9 mouse cellular contexts compared by ENCODE assay signal in the genomic region with DNA sequence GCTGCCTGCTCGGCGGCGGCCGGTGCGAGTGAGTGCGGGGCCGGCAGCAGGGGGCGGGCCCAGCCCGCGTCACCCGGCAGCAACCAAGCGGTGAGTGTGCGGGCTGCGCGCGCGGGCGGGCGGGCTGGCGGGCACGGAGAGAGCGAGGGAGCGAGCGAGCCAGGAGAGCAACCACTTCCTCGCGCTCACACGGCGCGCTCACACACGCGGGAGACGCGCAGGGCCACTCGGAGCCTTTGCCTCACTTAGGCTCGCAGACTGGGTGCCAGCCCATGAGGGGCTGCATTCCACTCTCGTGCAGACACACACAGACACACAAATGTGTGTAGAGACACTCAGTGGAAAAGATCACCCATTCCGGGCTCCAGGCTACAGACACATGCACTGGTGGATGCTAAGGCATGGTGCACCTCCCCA. TPM values are rescaled to one million over a fixed set of nuclear protein-coding genes. Genes with fewer than 3 reads are reported as not detected.
A peak's percentile ranks its signal among the peaks of the same experiment; 100 is the strongest.
DNase-seq lines count a peak whose midpoint lies in the region; ATAC-seq lines count a peak whose summit lies in the region.
"Had no signal": no experiment of that assay in that cellular context is flagged by ENCODE, and none has a peak within 500 bp of the region (broad histone marks: within the 10 kb centered on the region; RNA-seq: fewer than 3 reads in every experiment).

Gene Doc2b (minus strand): TSS at position 21 of the 417 bp plus-strand sequence.

- DNase-seq in ES-CJ7 (ENCODE audit: low read depth, low spot score): peak; percentile 29
- peak; percentile 81 for DNase-seq in adrenal gland, adult 2 months
- peak; percentile 65 for DNase-seq in embryonic facial prominence, embryonic 10.5 days (ENCODE audit: low spot score)
- peak; percentile 14 to 65 for DNase-seq in left cerebral cortex, adult 9 months (ENCODE audit: low spot score in 2 of 2)
- no peak for DNase-seq in midbrain, embryonic 11.5 days (ENCODE audit: low spot score, missing footprints)
- DNase-seq in thymus, adult 18-20 months: no peak

- H3K4me2 ChIP-seq in hindbrain, embryonic 12.5 days (replicated peaks): peak within 1 kb of the TSS; percentile 72
- peak within 1 kb of the TSS; percentile 48 for H3K4me2 ChIP-seq in midbrain, embryonic 11.5 days
- H3K4me2 ChIP-seq in stomach, embryonic 15.5 days: peak within 1 kb of the TSS; percentile 72

- peak within 1 kb of the TSS; percentile 64 for H3K9ac ChIP-seq in hindbrain, embryonic 12.5 days
- H3K9ac ChIP-seq in midbrain, embryonic 11.5 days (ENCODE audit: low read length): peak within 1 kb of the TSS; percentile 39
- peak within 1 kb of the TSS; percentile 1; the same call in 1 of the 2 replicates for H3K9ac ChIP-seq in stomach, embryonic 15.5 days

- no peaks in the 10 kb centered on the region for H3K36me3 ChIP-seq in embryonic facial prominence, embryonic 10.5 days (replicated peaks)
- no peaks in the 10 kb centered on the region for H3K36me3 ChIP-seq in hindbrain, embryonic 12.5 days
- H3K36me3 ChIP-seq in midbrain, embryonic 11.5 days (ENCODE audit: control insufficient read depth, insufficient read depth, low read length): no peaks in the 10 kb centered on the region
- H3K36me3 ChIP-seq in stomach, embryonic 15.5 days: no peaks in the 10 kb centered on the region

- peaks cover 88% of the 10 kb centered on the region for H3K27me3 ChIP-seq in embryonic facial prominence, embryonic 10.5 days (replicated peaks; ENCODE audit: low read depth, poor library complexity, severe bottlenecking)
- peaks cover 70% of the 10 kb centered on the region for H3K27me3 ChIP-seq in hindbrain, embryonic 12.5 days
- peaks cover 40% of the 10 kb centered on the region for H3K27me3 ChIP-seq in midbrain, embryonic 11.5 days (ENCODE audit: control insufficient read depth, insufficient read depth, low read length)
- peaks cover 25% of the 10 kb centered on the region for H3K27me3 ChIP-seq in stomach, embryonic 15.5 days (replicated peaks)

- ATAC-seq in hindbrain, embryonic 12.5 days (ENCODE audit: low FRiP score): peak; percentile 74
- ATAC-seq in midbrain, embryonic 11.5 days (ENCODE audit: low FRiP score): peak; percentile 72
- ATAC-seq in stomach, embryonic 15.5 days (ENCODE audit: insufficient read depth, low FRiP score, low read depth): peak; percentile 32; the same call in 1 of the 2 replicates

- no peaks in the 10 kb centered on the region for H3K9me3 ChIP-seq in embryonic facial prominence, embryonic 10.5 days
- no peaks in the 10 kb centered on the region for H3K9me3 ChIP-seq in hindbrain, embryonic 12.5 days (replicated peaks)
- no peaks in the 10 kb centered on the region for H3K9me3 ChIP-seq in midbrain, embryonic 11.5 days (ENCODE audit: control insufficient read depth, low read length)
- H3K9me3 ChIP-seq in stomach, embryonic 15.5 days: no peaks in the 10 kb centered on the region

- H3K4me3 ChIP-seq in embryonic facial prominence, embryonic 10.5 days: peak within 1 kb of the TSS; percentile 56
- peak within 1 kb of the TSS; percentile 52 for H3K4me3 ChIP-seq in hindbrain, embryonic 12.5 days
- peak within 1 kb of the TSS; percentile 36 for H3K4me3 ChIP-seq in midbrain, embryonic 11.5 days (ENCODE audit: low read depth, low read length)
- peak within 1 kb of the TSS; percentile 46 for H3K4me3 ChIP-seq in stomach, embryonic 15.5 days (replicated peaks)
- H3K4me3 ChIP-seq: erythroblast, embryonic 14.5 days had no signal

- H3K4me1 ChIP-seq in embryonic facial prominence, embryonic 10.5 days: peaks cover 22% of the 10 kb centered on the region
- H3K4me1 ChIP-seq in hindbrain, embryonic 12.5 days: peaks cover 25% of the 10 kb centered on the region
- H3K4me1 ChIP-seq in midbrain, embryonic 11.5 days (ENCODE audit: control insufficient read depth, insufficient read depth, low read length): peaks cover 12% of the 10 kb centered on the region; the same call in 1 of the 2 replicates
- H3K4me1 ChIP-seq in stomach, embryonic 15.5 days: peaks cover 11% of the 10 kb centered on the region; the same call in 1 of the 2 replicates

- WGBS in embryonic facial prominence, embryonic 10.5 days: 5% methylated on average over 37 of the region's 37 CpGs
- 4% methylated on average over 37 of the region's 37 CpGs for WGBS in hindbrain, embryonic 12.5 days
- WGBS in midbrain, embryonic 11.5 days: 3% methylated on average over 30 of the region's 37 CpGs
- WGBS in stomach, embryonic 15.5 days: 4% methylated on average over 33 of the region's 37 CpGs

- H3K27ac ChIP-seq in embryonic facial prominence, embryonic 10.5 days (replicated peaks): peak within 1 kb of the TSS; percentile 72
- no peak within 1 kb of the TSS for H3K27ac ChIP-seq in hindbrain, embryonic 12.5 days
- H3K27ac ChIP-seq in midbrain, embryonic 11.5 days (ENCODE audit: low read depth, low read length): no peak within 1 kb of the TSS
- H3K27ac ChIP-seq in stomach, embryonic 15.5 days: no peak within 1 kb of the TSS

RNA-seq across cellular contexts. Expression of gene Doc2b, which starts in this region (rescaled TPM):
- 10 to 100 TPM; 10.6 to 23.5 TPM for total RNA-seq in adrenal gland, adult 2 months (2021)
- polyA plus RNA-seq in adrenal gland, adult 2 months (2012; rRNA removed): 9.5 and 13.9 TPM in 2 replicates
- 0.22 and 0.28 TPM in 2 replicates for polyA plus RNA-seq in embryonic facial prominence, embryonic 10.5 days (2016; fragmentation: Nextera tagmentation; extraction: Ambion mirVana)
- 0.61 and 0.62 TPM in 2 replicates for polyA plus RNA-seq in hindbrain, embryonic 12.5 days (2016; fragmentation: Nextera tagmentation; extraction: Ambion mirVana)
- 0.58 and 0.68 TPM in 2 replicates for polyA plus RNA-seq in midbrain, embryonic 11.5 days (2014; fragmentation: Nextera tagmentation; extraction: Ambion mirVana)
- 1.4 and 1.5 TPM in 2 replicates for polyA plus RNA-seq in stomach, embryonic 15.5 days (2015; fragmentation: Nextera tagmentation; extraction: Ambion mirVana)
- polyA plus RNA-seq: erythroblast, embryonic 14.5 days had no signal

Comparison
In these comparisons a context has a peak if more than half of its experiments do, and no peak if none do; other contexts are left out.
1. Peak in DNase-seq, H3K4me3 ChIP-seq and H3K27ac ChIP-seq in embryonic facial prominence, embryonic 10.5 days; RNA of the gene not detected or under 1 TPM.
2. Peak in ATAC-seq, H3K4me3 ChIP-seq, H3K9ac ChIP-seq and H3K4me2 ChIP-seq in hindbrain, embryonic 12.5 days; RNA of the gene not detected or under 1 TPM.
3. Peak in ATAC-seq, H3K4me3 ChIP-seq, H3K9ac ChIP-seq and H3K4me2 ChIP-seq in midbrain, embryonic 11.5 days; RNA of the gene not detected or under 1 TPM.
4. DNase-seq: peak in ES-CJ7 (single experiment), adrenal gland, adult 2 months (single experiment) and left cerebral cortex, adult 9 months (2 of 2); none in midbrain, embryonic 11.5 days (single experiment) and thymus, adult 18-20 months (0 of 2).
5. H3K9ac ChIP-seq: peak in every context shown above with its lines; median percentile 64 in hindbrain, embryonic 12.5 days; 39 in midbrain, embryonic 11.5 days; 1 in stomach, embryonic 15.5 days.
6. Peak in every context shown above with its lines, with median percentiles within 50 percentile points of each other: H3K4me3 ChIP-seq, ATAC-seq and H3K4me2 ChIP-seq.